In genomic region chr5:107167373-107167772, GRCm38 (mm10) we compare ENCODE assay signal across 9 mouse cellular contexts.
A peak's percentile ranks its signal among the peaks of the same experiment; 100 is the strongest.
DNase-seq lines count a peak whose midpoint lies in the region; ATAC-seq and TF ChIP-seq lines count a peak whose summit lies in the region.
"Had no signal": no experiment of that assay in that cellular context is flagged by ENCODE, and none has a peak within 500 bp of the region (broad histone marks: within the 10 kb centered on the region; RNA-seq: fewer than 3 reads in every experiment).

No protein-coding gene starts in this region.

- peaks cover 18% of the 10 kb centered on the region; the same call in 1 of the 2 replicates for H3K4me1 ChIP-seq in lung, postnatal 0 days (ENCODE audit: insufficient read depth, low read depth, low read length)
- peaks cover 34% of the 10 kb centered on the region for H3K4me1 ChIP-seq in heart, postnatal 0 days (ENCODE audit: control insufficient read depth, insufficient read depth)
- H3K4me1 ChIP-seq in olfactory bulb, adult 2 months (ENCODE audit: control insufficient read depth, insufficient read depth, low read length): peaks cover 11% of the 10 kb centered on the region

- H3K36me3 ChIP-seq in lung, postnatal 0 days (ENCODE audit: insufficient read depth, low read length): no peaks in the 10 kb centered on the region
- H3K36me3 ChIP-seq in heart, postnatal 0 days (replicated peaks; ENCODE audit: control insufficient read depth, insufficient read depth, low read length): no peaks in the 10 kb centered on the region

- TF ChIP-seq EP300 in lung, postnatal 0 days (IDR thresholded peaks at IDR 0.05): no peak
- TF ChIP-seq EP300 in heart, postnatal 0 days (IDR thresholded peaks at IDR 0.05; ENCODE audit: low read depth): no peak

- H3K4me3 ChIP-seq in lung, postnatal 0 days (ENCODE audit: low read depth, low read length): no peak overlapping the region; the same call in 1 of the 2 replicates
- H3K4me3 ChIP-seq in heart, postnatal 0 days (ENCODE audit: low read depth, low read length): peak overlapping the region; percentile 14
- peak overlapping the region; percentile 30 for H3K4me3 ChIP-seq in olfactory bulb, adult 2 months (ENCODE audit: insufficient read depth, low read depth, low read length)

- no peak for TF ChIP-seq POLR2A in olfactory bulb, adult 2 months (IDR thresholded peaks at IDR 0.05; ENCODE audit: insufficient read depth, low read depth, low read length)

- TF ChIP-seq CTCF in lung, postnatal 0 days (IDR thresholded peaks at IDR 0.05): no peak
- no peak for TF ChIP-seq CTCF in heart, postnatal 0 days (IDR thresholded peaks at IDR 0.05; ENCODE audit: low read depth)
- no peak for TF ChIP-seq CTCF in olfactory bulb, adult 2 months (IDR thresholded peaks at IDR 0.05; ENCODE audit: insufficient read depth, low read depth, low read length)

- WGBS in lung, postnatal 0 days: 9% methylated on average over 12 of the region's 12 CpGs
- WGBS in heart, postnatal 0 days: 21% methylated on average over 12 of the region's 12 CpGs
- WGBS in olfactory bulb, adult 2 months: 10% methylated on average over 12 of the region's 12 CpGs

- peak overlapping the region; percentile 43 for H3K4me2 ChIP-seq in lung, postnatal 0 days (replicated peaks; ENCODE audit: low read depth, low read length)
- peak overlapping the region; percentile 50 for H3K4me2 ChIP-seq in heart, postnatal 0 days (ENCODE audit: low read depth, low read length)

- peak overlapping the region; percentile 86 for H3K27ac ChIP-seq in lung, postnatal 0 days (ENCODE audit: low read length)
- H3K27ac ChIP-seq in heart, postnatal 0 days (ENCODE audit: low read depth): peak overlapping the region; percentile 90
- peak overlapping the region; percentile 14; the same call in 1 of the 2 replicates for H3K27ac ChIP-seq in olfactory bulb, adult 2 months (ENCODE audit: insufficient read depth, low read depth, low read length)
- H3K27ac ChIP-seq: liver, embryonic 14.5 days had no signal

- H3K9ac ChIP-seq in lung, postnatal 0 days (replicated peaks; ENCODE audit: low read depth): no peak overlapping the region
- peak overlapping the region; percentile 44; the same call in 1 of the 2 replicates for H3K9ac ChIP-seq in heart, postnatal 0 days (replicated peaks; ENCODE audit: low read depth, low read length)
- H3K9ac ChIP-seq: liver, embryonic 14.5 days had no signal

- H3K27me3 ChIP-seq in lung, postnatal 0 days (replicated peaks; ENCODE audit: insufficient read depth, low read length): no peaks in the 10 kb centered on the region
- no peaks in the 10 kb centered on the region for H3K27me3 ChIP-seq in heart, postnatal 0 days (ENCODE audit: control insufficient read depth, insufficient read depth, low read length)

- no peaks in the 10 kb centered on the region for H3K9me3 ChIP-seq in lung, postnatal 0 days (ENCODE audit: low read length)
- H3K9me3 ChIP-seq in heart, postnatal 0 days (replicated peaks; ENCODE audit: control insufficient read depth, low read length): no peaks in the 10 kb centered on the region

- peak; percentile 54 for DNase-seq in adrenal gland, adult 8-10 months
- DNase-seq in adrenal gland, adult 18-20 months (ENCODE audit: low spot score in 2 of 2): no peak
- peak; percentile 70 for DNase-seq in lung, postnatal 0 days (ENCODE audit: low spot score)
- DNase-seq in lung, postnatal 4 days: no peak
- peak; percentile 40 for DNase-seq in heart, postnatal 0 days (ENCODE audit: low spot score)
- no peak for DNase-seq in urinary bladder, postnatal 14 days (ENCODE audit: low spot score)

- ATAC-seq in lung, postnatal 0 days: peak; percentile 25
- ATAC-seq in heart, postnatal 0 days (ENCODE audit: insufficient read depth, low read depth): peak; percentile 36; the same call in 1 of the 2 replicates
- ATAC-seq in megakaryocyte-erythroid progenitor cell, adult 5-6 weeks (replicated peaks; ENCODE audit: low FRiP score, low TSS enrichment, poor library complexity, severe bottlenecking): no peak

Comparison
In these comparisons a context has a peak if more than half of its experiments do, and no peak if none do; other contexts are left out.
1. DNase-seq: peak in adrenal gland, adult 8-10 months (single experiment), lung, postnatal 0 days (single experiment) and heart, postnatal 0 days (single experiment); none in adrenal gland, adult 18-20 months (0 of 2), lung, postnatal 4 days (0 of 2) and urinary bladder, postnatal 14 days (single experiment).
2. H3K27ac ChIP-seq: peak in every context shown above with its lines; median percentile 90 in heart, postnatal 0 days; 86 in lung, postnatal 0 days; 14 in olfactory bulb, adult 2 months.